Mouse (Mus musculus) olfactory bulb, adult 2 months (tissue): Measurements from ENCODE around the gene Atf5.

Experiments used
- CTCF ChIP-seq: fragments of 200-500 bp; IDR thresholded peaks from 2 replicates; pipeline ENCODE4 v1.5.1; 2012; ENCODE audit warnings: low read depth, mild to moderate bottlenecking, low read length, moderate library complexity; ENCODE audit not compliant: insufficient read depth
- POLR2A ChIP-seq: fragments of 200-500 bp; IDR thresholded peaks from 2 replicates; pipeline ENCODE4 v1.6.1; 2012; ENCODE audit warnings: mild to moderate bottlenecking, low read depth, low read length, moderate library complexity; ENCODE audit not compliant: insufficient read depth

DNA sequence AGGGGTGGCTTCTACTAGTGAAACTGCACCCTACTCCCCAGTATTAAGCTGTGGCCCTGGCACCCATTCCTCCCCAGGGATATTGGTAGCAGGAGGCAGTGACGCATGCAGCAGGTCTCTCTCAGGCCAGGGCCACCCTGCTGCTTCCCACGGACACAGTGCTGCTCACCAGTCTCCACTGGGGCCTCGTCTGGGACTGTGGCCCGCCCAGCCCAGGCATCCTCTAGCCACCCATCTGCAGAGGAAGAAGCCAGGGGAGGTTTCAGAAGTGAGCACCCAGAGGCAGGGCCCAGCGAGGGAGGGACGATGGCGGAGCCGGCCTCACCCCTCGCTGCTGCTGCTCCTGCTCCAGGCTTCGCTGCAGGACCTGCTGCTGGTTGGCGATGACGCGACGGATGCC is 46.8 kb upstream of the Atf5 start:
- TF ChIP-seq CTCF (no peak), POLR2A (no peak)
